Mouse (Mus musculus): ENCODE data around the gene Nmb. TPM values are rescaled to one million over a fixed set of nuclear protein-coding genes. Genes with fewer than 3 reads are reported as not detected.
"Not testable (repeated sequence)": the region's sequence is repeated elsewhere in the genome, so short reads cannot be mapped to it uniquely, and the experiment has no call there.

The Nmb gene
- 5.5 and 7.5 TPM in 2 replicates for polyA plus RNA-seq (2015; fragmentation: Nextera tagmentation; extraction: Ambion mirVana)

DNA sequence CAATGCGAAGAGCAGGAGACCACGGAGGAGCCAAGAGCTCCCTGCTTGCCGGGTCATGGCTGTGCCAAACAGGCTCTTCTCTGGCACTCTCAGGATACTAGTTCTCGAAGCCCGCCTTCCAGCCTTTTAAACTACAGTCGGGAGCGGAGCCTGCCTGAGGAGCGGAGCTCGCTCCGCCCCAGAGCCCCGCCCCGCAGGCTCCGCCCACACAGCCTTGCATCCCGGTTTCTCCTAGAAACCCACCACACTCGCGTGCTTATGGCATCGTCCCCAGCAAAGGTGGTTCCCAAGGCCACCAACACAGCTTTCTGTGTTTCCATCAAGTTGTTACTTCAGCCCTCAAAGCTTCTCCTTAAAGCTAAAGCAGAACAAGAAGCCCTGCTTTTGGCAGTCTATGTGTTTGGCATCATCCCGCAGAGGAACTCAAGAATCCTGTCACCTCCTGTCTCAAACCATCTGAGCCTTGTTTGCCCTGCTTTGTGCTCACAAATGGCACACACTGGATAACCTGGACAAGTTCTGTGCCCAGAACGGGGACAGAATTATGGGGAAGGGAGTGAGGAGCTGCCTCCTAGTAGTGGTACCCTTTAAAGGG lies at the start of gene Nmb:
Gene Nmb (minus strand): TSS at position 156 of the 595 bp plus-strand sequence.
- Histone ChIP-seq H3K9ac (peak within 1 kb of the TSS; percentile 75), H3K4me3 (peak within 1 kb of the TSS; percentile 41), H3K4me1 (replicated peaks) (peaks cover 32% of the 10 kb centered on the region), H3K27me3 (no peaks in the 10 kb centered on the region), H3K9me3 (no peaks in the 10 kb centered on the region), H3K36me3 (peaks cover 47% of the 10 kb centered on the region), H3K27ac (replicated peaks) (peak within 1 kb of the TSS; percentile 9), H3K4me2 (peak within 1 kb of the TSS; percentile 79)
- WGBS, result 4% methylated on average over 19 of the region's 19 CpGs
- ATAC-seq (ENCODE audit: low read depth), result peak; percentile 44

DNA sequence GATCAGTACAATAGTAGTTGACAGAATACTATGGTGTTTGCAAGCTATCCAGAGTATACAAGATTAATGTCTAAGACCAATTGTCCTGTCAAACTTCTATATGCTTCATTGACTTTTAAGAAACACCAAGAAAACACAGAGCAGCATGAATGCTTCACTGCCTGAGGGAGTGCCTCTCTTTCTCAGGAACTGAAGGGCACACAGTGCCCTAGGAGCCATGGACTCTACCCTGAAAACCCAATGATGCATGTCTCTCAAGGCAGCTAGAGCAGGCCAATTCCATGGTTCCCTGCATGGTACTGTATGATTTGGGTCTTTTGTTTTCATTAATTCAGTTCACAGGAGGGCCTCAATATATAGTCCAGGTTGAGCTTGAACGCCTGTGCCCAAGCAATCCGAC lies 49.4 kb upstream of the Nmb start:
- H3K9ac ChIP-seq, result no peak overlapping the region
- H3K27ac ChIP-seq (replicated peaks), result no peak overlapping the region
- H3K4me2 ChIP-seq, result no peak overlapping the region
- no peak overlapping the region for H3K4me3 ChIP-seq
- WGBS, result 88% methylated on average over 2 of the region's 2 CpGs
- no peaks in the 10 kb centered on the region for H3K9me3 ChIP-seq
- H3K4me1 ChIP-seq (replicated peaks), result no peaks in the 10 kb centered on the region
- no peak for ATAC-seq (ENCODE audit: low read depth)
- H3K36me3 ChIP-seq, result no peaks in the 10 kb centered on the region
- H3K27me3 ChIP-seq, result peaks cover 5% of the 10 kb centered on the region; the same call in 1 of the 2 replicates

DNA sequence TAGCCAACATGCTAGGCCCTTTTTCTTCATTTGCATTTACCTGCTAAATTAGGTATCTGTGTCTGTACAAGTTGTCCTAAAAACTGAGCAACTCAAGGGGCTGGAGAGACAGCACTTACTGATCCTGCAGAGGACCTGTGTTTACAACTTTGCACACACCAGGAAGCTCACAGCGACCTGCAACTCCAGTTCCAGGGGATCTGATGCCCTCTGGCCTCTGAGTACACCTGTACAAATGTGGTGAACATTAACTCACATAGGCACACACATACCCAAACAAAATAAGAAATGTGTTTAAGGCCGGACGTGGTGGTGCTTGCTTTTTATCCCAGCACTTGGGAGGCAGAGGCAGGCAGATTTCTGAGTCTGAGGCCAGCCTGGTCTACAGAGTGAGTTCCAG lies 47.3 kb upstream of the Nmb start:
- Histone ChIP-seq H3K4me3 (no peak overlapping the region), H3K27ac (replicated peaks) (no peak overlapping the region), H3K4me1 (replicated peaks) (0 out of 2 replicates have a peak, but pooled peaks cover 4% of the 10 kb centered on the region), H3K36me3 (no peaks in the 10 kb centered on the region), H3K27me3 (peaks cover 5% of the 10 kb centered on the region; the same call in 1 of the 2 replicates), H3K9me3 (no peaks in the 10 kb centered on the region), H3K4me2 (no peak overlapping the region), H3K9ac (no peak overlapping the region)
- WGBS, result 67% methylated on average over 3 of the region's 3 CpGs
- no peak for ATAC-seq (ENCODE audit: low read depth)

DNA sequence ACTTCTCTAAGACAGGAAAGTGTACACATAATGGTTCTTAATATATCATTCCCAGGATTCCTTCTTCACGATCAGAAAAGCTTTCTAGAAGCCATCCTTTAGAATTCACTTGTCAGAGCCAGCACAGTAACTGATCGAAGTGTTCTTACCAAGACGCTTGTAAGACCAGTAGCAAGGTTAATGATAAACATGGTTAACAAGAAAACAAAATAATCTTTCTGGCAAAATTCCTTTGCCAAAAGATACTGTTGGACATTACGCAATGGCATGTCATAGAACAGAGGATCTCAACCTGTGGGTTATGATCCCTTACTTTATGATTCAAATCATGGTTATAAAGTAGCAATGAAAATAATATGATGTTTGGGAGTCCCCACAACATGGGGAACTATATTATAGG lies 46.6 kb upstream of the Nmb start:
- Histone ChIP-seq H3K27ac (replicated peaks) (no peak overlapping the region), H3K36me3 (no peaks in the 10 kb centered on the region), H3K9ac (no peak overlapping the region), H3K27me3 (peaks cover 5% of the 10 kb centered on the region; the same call in 1 of the 2 replicates), H3K4me3 (no peak overlapping the region), H3K9me3 (no peaks in the 10 kb centered on the region), H3K4me1 (replicated peaks) (peaks cover 9% of the 10 kb centered on the region), H3K4me2 (no peak overlapping the region)
- WGBS, result 91% methylated on average over 4 of the region's 4 CpGs
- no peak for ATAC-seq (ENCODE audit: low read depth)

DNA sequence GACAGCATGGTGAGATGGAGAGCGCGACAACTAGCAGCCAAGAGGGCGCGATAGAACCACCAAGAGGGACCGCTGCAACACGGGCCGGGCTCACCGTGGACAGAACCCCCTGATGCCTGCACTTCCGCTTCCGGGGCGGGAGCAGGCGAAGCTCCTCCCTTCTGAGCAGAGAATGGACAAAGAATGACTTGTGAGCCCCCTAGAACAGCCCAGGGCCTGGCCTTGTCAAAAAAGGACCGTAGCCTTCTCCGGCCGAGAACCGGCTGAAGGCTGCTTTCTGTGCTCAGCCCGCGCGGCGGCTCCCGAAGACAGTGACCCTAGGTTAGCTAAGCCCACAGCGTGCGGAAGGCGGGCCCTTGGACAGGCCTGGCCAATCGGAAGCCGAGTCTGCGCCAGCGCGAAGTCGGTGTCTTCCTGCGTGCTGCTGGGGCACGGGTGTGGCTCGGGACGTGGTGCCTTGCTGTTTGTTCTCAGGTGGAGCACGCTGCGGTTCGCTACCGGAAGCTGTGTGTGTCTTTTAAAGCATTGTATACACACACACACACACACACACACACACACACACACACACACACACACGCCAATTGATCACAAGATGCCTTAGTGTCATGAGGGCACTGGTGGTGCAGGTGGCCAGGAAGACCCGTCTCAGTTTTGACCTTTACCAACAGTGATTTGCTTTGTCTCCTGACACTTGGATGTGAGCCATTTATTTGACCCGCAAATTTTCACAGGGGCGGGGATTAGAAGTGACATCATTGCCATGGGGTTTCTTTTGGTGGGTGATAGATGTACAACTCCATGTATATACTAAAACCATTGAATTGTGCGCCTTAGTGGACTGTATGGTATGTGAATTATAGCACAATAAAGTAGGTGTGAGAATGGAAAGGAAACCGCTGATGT lies 42.8 kb upstream of the Nmb start, which contains the start of gene Sec11a:
Gene Sec11a (minus strand): TSS at position 336 of the 906 bp plus-strand sequence.
- Histone ChIP-seq H3K27ac (replicated peaks) (peak within 1 kb of the TSS; percentile 96), H3K4me3 (peak within 1 kb of the TSS; percentile 73), H3K4me2 (peak within 1 kb of the TSS; percentile 71), H3K9ac (peak within 1 kb of the TSS; percentile 85), H3K27me3 (peaks cover 5% of the 10 kb centered on the region; the same call in 1 of the 2 replicates), H3K9me3 (no peaks in the 10 kb centered on the region), H3K4me1 (replicated peaks) (peaks cover 33% of the 10 kb centered on the region), H3K36me3 (0 out of 2 replicates have a peak, but pooled peaks cover 11% of the 10 kb centered on the region)
- ATAC-seq (ENCODE audit: low read depth), result peak; percentile 100
- 1% methylated on average over 44 of the region's 44 CpGs for WGBS

DNA sequence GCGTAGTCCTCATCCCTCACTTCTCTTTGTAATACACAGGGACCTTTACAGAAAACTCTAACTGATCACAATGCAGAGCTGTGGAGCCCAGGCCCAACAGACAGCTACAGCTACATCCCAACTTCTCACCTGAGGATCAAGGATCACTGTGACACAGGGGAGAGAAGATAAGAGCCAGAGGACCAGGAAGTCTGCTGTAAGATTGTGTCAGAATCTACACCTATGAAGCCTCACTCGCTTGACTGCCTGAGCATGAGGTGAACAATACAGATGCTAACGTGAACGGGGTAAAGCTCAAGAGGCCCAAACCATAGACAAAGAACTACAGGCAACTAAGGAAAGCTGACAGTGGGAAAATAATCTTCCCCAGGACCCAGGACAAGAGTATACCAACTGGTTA lies 34.9 kb upstream of the Nmb start:
- Histone ChIP-seq H3K4me3 (no peak overlapping the region), H3K27me3 (no peaks in the 10 kb centered on the region), H3K4me2 (no peak overlapping the region), H3K27ac (replicated peaks) (no peak overlapping the region), H3K9me3 (no peaks in the 10 kb centered on the region), H3K4me1 (replicated peaks) (peaks cover 16% of the 10 kb centered on the region), H3K36me3 (peaks cover 11% of the 10 kb centered on the region), H3K9ac (no peak overlapping the region)
- 91% methylated on average over 4 of the region's 4 CpGs for WGBS
- no peak for ATAC-seq (ENCODE audit: low read depth)

GRCm38 (mm10) chr7:80937304-80937666 lies 32.4 kb upstream of the Nmb start:
- peaks cover 26% of the 10 kb centered on the region for H3K36me3 ChIP-seq
- not testable (repeated sequence) for H3K4me3 ChIP-seq; H3K9me3 ChIP-seq; H3K27ac ChIP-seq (replicated peaks); H3K4me2 ChIP-seq; ATAC-seq (ENCODE audit: low read depth); H3K4me1 ChIP-seq (replicated peaks); H3K9ac ChIP-seq; H3K27me3 ChIP-seq

DNA sequence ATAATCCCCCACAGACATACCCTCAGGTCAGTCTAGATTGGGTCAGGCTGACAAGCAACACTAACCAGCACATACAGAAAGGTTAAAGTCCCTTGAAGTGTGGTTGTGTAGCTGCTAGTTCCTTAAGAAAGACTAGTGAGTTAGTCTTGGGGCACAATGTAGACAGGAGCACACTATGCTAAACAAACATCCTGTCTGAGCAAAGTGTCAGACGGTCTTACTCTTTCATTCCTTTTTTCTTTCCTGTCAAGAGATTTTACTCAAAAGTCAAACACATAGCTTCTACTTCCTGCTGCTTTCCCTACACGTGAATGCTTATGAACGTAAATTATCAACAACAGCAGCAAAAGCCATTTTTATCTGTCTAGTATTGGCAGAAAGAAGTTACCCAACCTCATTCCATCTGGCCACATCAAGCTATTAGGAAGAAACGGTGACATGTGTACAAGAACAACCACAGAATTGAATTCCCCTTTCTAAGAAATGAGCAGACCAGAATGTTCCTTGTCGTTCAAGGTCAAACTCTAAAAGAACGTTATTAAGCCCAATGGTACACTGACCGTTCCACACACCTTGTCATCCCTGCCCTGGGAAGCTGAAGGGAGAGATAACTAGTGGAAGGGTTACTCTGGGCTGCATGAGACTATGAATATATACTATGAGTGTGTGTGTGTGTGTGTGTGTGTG lies 31.9 kb upstream of the Nmb start:
- not testable (repeated sequence) for ATAC-seq (ENCODE audit: low read depth); H3K9me3 ChIP-seq; H3K4me1 ChIP-seq (replicated peaks); H3K9ac ChIP-seq; H3K4me3 ChIP-seq; H3K4me2 ChIP-seq; H3K27ac ChIP-seq (replicated peaks); H3K27me3 ChIP-seq
- peaks cover 31% of the 10 kb centered on the region for H3K36me3 ChIP-seq
- 83% methylated on average over 7 of the region's 7 CpGs for WGBS

GRCm38 (mm10) chr7:80935834-80936233 lies 31.0 kb upstream of the Nmb start:
- H3K4me1 ChIP-seq (replicated peaks), result peaks cover 8% of the 10 kb centered on the region; the same call in 1 of the 2 replicates
- H3K4me2 ChIP-seq, result no peak overlapping the region
- 89% methylated on average over 1 of the region's 1 CpGs for WGBS
- no peak overlapping the region for H3K4me3 ChIP-seq
- H3K36me3 ChIP-seq, result peaks cover 39% of the 10 kb centered on the region
- H3K9me3 ChIP-seq, result no peaks in the 10 kb centered on the region
- no peaks in the 10 kb centered on the region for H3K27me3 ChIP-seq
- H3K27ac ChIP-seq (replicated peaks), result no peak overlapping the region
- no peak overlapping the region for H3K9ac ChIP-seq
- ATAC-seq (ENCODE audit: low read depth), result no peak

GRCm38 (mm10) chr7:80932777-80933176 lies 27.9 kb upstream of the Nmb start:
- H3K4me1 ChIP-seq (replicated peaks), result peaks cover under 1% of the 10 kb centered on the region; the same call in 1 of the 2 replicates
- H3K27me3 ChIP-seq, result no peaks in the 10 kb centered on the region
- no peak for ATAC-seq (ENCODE audit: low read depth)
- H3K27ac ChIP-seq (replicated peaks), result no peak overlapping the region
- 85% methylated on average over 1 of the region's 1 CpGs for WGBS
- H3K4me3 ChIP-seq, result no peak overlapping the region
- no peaks in the 10 kb centered on the region for H3K9me3 ChIP-seq
- H3K9ac ChIP-seq, result no peak overlapping the region
- H3K36me3 ChIP-seq, result peaks cover 41% of the 10 kb centered on the region
- no peak overlapping the region for H3K4me2 ChIP-seq

GRCm38 (mm10) chr7:80931618-80932207 lies 26.8 kb upstream of the Nmb start:
- Histone ChIP-seq H3K4me3 (no peak overlapping the region), H3K36me3 (peaks cover 49% of the 10 kb centered on the region), H3K4me2 (no peak overlapping the region), H3K4me1 (replicated peaks) (no peaks in the 10 kb centered on the region), H3K27me3 (no peaks in the 10 kb centered on the region), H3K27ac (replicated peaks) (no peak overlapping the region), H3K9ac (no peak overlapping the region), H3K9me3 (no peaks in the 10 kb centered on the region)
- ATAC-seq (ENCODE audit: low read depth), result no peak
- WGBS, result 82% methylated on average over 8 of the region's 8 CpGs
